Mouse (Mus musculus) WW6 (cell line): ENCODE data around the gene Kctd21.

Experiments used
- DNase-seq: peaks from one replicate; pipeline ENCODE4 v3.0.0-alpha.2; 2013; ENCODE audit warnings: low read depth, low spot score

Gene Kctd21

DNA sequence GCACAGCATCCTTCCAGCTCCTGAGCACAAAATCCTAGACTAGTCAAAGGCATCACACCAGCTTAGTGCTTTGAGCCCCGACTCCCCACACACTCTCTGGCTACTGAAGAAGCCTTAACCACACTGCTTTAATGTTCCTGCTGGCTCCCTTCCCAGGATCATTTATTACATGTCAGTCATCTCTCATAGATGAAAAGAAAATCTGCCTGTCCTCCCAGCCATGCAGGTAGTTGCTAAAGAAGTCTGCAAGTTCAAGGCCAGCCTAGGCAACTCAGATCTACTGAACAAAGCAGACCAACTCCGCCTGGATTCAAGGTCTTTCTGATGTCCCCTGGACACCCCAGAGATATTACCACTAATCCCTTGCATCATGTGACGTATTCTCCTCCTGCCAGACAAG is 14.4 kb upstream of the Kctd21 start:
- DNase-seq: no peak

DNA sequence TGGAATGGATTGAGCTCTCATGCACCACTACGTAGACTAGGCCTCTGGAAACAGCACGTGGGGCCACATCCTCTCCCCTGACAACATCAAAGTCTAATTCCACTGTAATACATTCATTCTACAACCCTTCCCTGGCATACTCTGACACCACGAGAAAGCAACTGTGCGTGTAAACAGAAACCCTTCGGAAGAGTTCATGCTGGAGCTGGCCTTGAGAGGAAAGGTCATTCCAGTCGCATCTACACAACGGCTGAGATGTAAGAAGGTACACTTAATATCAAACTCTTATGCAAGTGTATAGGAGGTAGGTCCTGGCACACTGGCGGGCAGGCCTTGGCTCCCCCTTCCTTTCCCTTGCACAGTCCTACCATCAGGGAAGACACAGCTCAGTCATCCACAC is 7.8 kb upstream of the Kctd21 start:
- DNase-seq: no peak

DNA sequence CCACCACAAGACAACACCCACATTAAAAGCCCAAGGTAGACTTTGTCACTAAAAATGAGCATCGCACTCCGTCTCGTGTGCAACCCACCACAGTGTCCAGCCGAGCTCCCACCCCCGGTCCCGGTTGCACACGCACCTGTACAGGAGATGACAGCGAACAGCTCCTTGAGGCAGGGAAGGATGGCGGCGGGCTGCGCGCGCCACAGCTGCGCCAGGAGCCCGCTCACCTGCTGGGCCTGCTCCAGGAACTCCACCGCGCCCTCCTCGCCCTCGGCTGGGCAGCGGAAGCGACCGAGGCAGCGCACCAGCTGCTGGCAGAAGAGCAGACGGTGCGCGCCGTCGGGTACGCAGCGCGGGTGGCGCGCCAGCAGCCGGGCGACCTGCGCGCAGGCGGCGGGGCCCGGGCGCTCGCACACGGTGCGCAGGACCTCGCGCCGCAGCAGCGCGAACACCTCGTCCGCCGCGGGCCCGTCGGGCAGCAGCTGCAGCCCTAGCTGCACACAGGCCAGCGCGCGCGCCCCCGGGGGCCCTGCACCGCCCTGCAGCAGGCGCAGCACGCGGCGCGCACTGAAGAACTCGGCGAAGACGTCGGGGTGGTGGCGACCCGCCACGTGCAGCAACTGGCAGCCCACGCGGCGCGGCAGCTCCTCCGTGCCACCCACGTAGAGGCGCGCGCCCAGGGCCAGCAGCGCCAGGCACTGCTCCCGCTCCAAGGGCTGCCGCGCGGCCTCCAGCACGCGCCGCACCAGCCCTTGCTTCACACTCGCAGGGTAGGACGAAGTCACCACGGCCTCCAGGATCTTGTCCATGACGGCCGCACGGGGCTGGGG is 6.8 kb upstream of the Kctd21 start:
- DNase-seq: no peak

DNA sequence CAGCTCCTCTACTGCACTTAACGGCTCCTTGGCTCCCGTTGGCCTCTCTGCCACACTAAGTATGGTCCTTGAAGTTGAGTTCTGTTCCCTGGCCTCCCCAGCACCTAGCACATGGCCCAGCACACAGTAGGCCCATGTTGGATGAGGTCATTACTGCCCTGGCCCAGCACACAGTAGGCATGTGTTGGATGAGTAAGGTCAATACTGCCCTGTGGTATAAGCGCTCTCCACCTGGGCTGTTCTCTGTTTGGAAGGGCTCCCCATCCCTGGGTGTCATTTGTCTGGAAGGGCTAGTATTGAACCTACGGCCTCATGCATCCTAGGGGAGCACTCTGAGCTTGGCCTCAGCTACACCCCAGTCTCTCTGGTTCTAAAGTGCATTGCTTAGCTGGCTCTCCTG is 4.8 kb upstream of the Kctd21 start:
- no peak for DNase-seq

- no peak for DNase-seq
Measured at GRCm38 (mm10) chr7:97328891-97329588, 3.1 kb upstream of the Kctd21 start.

DNA sequence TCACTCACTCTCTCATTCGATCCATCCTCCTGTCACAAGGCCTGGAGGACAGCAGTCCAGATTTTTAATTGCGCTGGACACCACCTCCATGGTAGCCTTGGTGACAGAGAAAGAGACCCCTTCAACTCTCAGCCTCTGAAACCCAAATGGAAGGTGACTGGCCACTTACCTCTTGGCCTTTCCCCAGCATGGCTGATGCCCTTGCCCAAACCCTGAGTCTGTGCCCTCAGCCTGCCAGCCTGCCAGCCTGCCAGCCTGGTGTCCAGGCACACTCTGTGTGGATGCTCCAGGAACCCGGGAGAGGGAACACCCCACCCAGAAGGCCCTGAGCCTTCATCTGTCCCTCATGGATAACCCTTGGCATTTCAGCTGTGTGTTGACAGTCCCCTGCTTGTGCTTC is 2.5 kb upstream of the Kctd21 start:
- no peak for DNase-seq

GRCm38 (mm10) chr7:97330931-97331645 is 1.0 kb upstream of the Kctd21 start:
- no peak for DNase-seq

GRCm38 (mm10) chr7:97332667-97333041 is 527 bp downstream of the Kctd21 start:
- no peak for DNase-seq

- no peak for DNase-seq
Measured at GRCm38 (mm10) chr7:97333113-97333898, 1.2 kb downstream of the Kctd21 start.

DNA sequence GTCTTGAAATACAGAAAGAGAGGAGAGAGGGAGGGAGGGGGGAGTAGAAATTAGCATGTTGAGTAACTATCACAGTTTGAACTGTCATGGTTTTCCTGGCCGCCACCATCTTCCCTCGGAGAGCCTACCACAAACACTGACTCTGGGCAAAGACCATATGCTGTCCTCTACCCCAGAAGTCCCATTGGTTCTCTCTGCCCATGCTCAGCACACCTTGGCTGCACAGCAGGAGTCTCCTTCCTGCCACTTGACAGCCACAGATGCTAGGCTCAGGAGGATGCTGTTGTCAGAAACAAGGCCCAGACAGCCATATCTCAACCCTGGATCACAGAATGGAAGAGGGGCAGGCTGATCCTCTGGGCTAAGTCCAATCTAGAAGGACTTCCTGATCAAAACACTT is 2.3 kb downstream of the Kctd21 start:
- no peak for DNase-seq

DNA sequence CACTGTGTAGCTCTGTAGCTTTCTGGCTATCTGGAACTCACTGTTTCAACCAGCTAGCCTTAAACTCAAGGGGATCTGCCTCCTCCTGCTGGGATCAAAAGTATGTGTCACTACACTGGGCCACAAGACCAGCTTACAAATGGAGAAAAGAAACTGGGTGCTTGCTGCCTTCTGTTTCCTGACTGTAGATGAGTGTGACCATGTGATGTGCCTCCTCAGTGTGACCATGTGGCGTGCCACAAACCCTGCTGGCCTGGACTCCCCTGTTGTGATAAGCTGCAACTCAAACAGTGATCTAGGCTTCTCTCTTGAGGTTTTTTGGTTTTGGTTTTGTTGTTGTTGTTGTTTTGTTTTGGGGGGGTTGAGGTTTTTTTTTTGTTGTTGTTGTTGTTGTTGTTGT is 4.6 kb downstream of the Kctd21 start:
- no peak for DNase-seq

- DNase-seq: no peak
Measured at GRCm38 (mm10) chr7:97338593-97338992, 6.5 kb downstream of the Kctd21 start.

DNA sequence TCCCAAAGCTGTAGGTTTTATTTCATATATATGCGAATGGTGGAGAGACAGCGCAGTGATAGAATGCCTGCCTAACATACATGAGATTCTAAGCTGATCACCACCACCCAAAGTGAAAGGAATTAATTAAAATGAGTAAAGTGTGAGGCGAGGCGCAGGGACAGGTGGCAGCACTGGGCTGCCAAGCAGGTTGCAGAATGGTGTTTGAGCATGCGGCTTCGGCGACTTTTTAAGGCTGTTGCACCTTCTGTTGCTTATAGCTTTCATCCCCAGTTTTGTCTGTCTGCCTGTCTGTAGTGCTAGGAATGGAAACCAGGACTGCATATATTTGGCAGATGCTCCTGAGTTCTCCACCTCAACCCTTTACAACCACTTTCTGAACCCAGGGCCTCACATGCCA is 7.5 kb downstream of the Kctd21 start:
- DNase-seq: no peak

- no peak for DNase-seq
Measured at GRCm38 (mm10) chr7:97340907-97341849, 9.1 kb downstream of the Kctd21 start.

- no peak for DNase-seq
Measured at GRCm38 (mm10) chr7:97342961-97343360, 10.8 kb downstream of the Kctd21 start.

DNA sequence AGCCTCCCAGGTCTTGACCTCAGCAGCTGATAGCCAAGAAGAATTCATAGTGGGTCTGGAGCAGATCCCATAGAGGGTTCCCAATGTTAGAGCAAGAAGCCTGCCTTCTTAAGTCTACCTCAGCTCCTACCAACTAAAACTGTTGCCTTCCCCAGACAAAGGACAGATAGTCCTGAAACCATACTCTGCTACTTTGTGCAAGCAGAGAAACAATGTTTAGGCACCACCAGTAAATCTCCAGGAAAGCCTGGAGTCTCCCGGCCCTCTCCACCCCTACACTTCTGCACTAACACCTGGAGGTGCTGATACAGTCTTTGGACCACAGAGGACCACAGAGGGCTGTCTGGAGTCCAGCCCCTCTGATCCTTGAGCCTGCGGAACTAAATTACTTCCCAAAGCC is 12.5 kb downstream of the Kctd21 start:
- DNase-seq: no peak

DNA sequence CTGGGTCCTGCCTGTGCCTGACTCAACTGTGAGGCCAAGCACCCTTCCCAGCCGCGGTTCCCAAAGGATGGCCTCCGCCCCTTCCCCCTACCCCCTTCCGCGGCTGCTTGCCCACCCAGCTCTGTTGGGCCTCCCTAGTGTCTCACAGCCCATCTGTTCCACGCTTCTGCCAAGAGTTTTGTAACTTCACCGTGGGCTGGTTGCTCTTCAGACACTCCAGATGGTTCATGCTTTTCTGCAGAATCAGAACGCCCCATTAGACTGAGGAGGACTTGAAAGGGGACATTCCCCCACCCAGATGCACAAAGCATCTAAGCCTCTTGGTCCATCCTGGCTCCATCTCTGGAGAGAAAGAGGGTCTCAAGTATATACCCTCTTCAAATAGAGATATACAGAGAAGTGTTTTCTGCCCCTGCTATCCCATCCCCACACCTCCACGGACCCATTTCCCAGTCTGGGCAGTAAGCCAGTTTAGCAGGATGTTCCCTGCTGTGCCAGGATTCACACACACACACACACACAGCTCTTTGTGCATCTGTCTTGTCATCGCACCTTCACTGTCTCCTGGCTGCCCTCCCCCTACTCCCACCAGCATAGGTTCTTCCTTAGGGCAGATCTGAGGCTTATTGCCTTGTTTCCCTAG is 13.2 kb downstream of the Kctd21 start:
- DNase-seq: no peak

GRCm38 (mm10) chr7:97346111-97346821 is 14.1 kb downstream of the Kctd21 start:
- no peak for DNase-seq

- DNase-seq: no peak
Measured at GRCm38 (mm10) chr7:97346822-97347166, 14.7 kb downstream of the Kctd21 start.

GRCm38 (mm10) chr7:97347464-97347863 is 15.3 kb downstream of the Kctd21 start:
- DNase-seq: no peak
